Mouse (Mus musculus) MEL (cell line): Measurements from ENCODE around the gene Tulp1. TPM values are rescaled to one million over a fixed set of nuclear protein-coding genes. Genes with fewer than 3 reads are reported as not detected.
"Not testable (repeated sequence)": the region's sequence is repeated elsewhere in the genome, so short reads cannot be mapped to it uniquely, and the experiment has no call there.

Experiments used
- DNase-seq: peaks from one replicate; pipeline ENCODE4 v3.0.0; 2011; ENCODE audit warnings: low read depth, low spot score
- H3K27ac ChIP-seq: 2 replicates; pipeline ENCODE4 v1.5.1; 2012; ENCODE audit warnings: low read depth, mild to moderate bottlenecking, control low read depth, low read length, moderate library complexity; ENCODE audit not compliant: control insufficient read depth
- H3K27me3 ChIP-seq, 2 experiments: fragments of 150-350 bp in 1 of 2; sonication (generic) in 1 of 2; 2 replicates each; pipeline ENCODE4 v1.6.1; 2012; ENCODE audit warnings: low read length in 2 of 2, mild to moderate bottlenecking in 2 of 2, improper control_type of control experiment in 1 of 2, moderate library complexity in 1 of 2; ENCODE audit not compliant: insufficient read depth in 2 of 2, control insufficient read depth in 1 of 2
- H3K36me3 ChIP-seq, 2 experiments: 2 replicates each; pipeline ENCODE4 v1.6.1; 2012 to 2014; ENCODE audit warnings: low read length in 2 of 2, improper control_type of control experiment in 1 of 2, inconsistent platforms in 1 of 2, mild to moderate bottlenecking in 1 of 2; ENCODE audit not compliant: insufficient read depth in 2 of 2, control insufficient read depth in 1 of 2
- H3K4me1 ChIP-seq, 2 experiments: fragments of 150-350 bp in 1 of 2; sonication (generic) in 1 of 2; 2 replicates each; pipeline ENCODE4 v1.6.1; 2012; ENCODE audit warnings: low read length in 2 of 2, improper control_type of control experiment in 1 of 2, mild to moderate bottlenecking in 1 of 2; ENCODE audit not compliant: insufficient read depth in 2 of 2, control insufficient read depth in 1 of 2
- H3K4me3 ChIP-seq, 2 experiments: fragments of 150-350 bp in 1 of 2; sonication (generic) in 1 of 2; 2 replicates each; pipeline ENCODE4 v1.5.1; 2012; ENCODE audit warnings: low read depth in 2 of 2, low read length in 2 of 2, mild to moderate bottlenecking in 2 of 2, moderate library complexity in 2 of 2, control low read depth in 1 of 2, improper control_type of control experiment in 1 of 2; ENCODE audit not compliant: control insufficient read depth in 1 of 2, insufficient read depth in 1 of 2
- H3K79me2 ChIP-seq: 2 replicates; pipeline ENCODE4 v1.6.1; 2012; ENCODE audit warnings: mild to moderate bottlenecking, low read length, moderate library complexity; ENCODE audit not compliant: control insufficient read depth, poor library complexity, insufficient read depth
- H3K9ac ChIP-seq: 2 replicates; pipeline ENCODE4 v1.6.1; 2012; ENCODE audit warnings: low read depth, mild to moderate bottlenecking, control low read depth, low read length, moderate library complexity; ENCODE audit not compliant: control insufficient read depth, poor library complexity, severe bottlenecking
- H3K9me3 ChIP-seq: fragments of 150-350 bp; sonication (generic); replicated peaks from 2 replicates; pipeline ENCODE4 v1.6.1; 2012; ENCODE audit warnings: mild to moderate bottlenecking, low read length, improper control_type of control experiment, moderate library complexity; ENCODE audit not compliant: insufficient read depth
- CHD2 ChIP-seq: IDR thresholded peaks from 2 replicates; pipeline ENCODE4 v1.6.1; 2011; ENCODE audit warnings: low read length, improper control_type of control experiment
- ETS1 ChIP-seq: IDR thresholded peaks from 2 replicates; pipeline ENCODE4 v1.6.1; 2012; ENCODE audit warnings: low read depth, mild to moderate bottlenecking, inconsistent platforms, low read length, improper control_type of control experiment, moderate library complexity
- GATA1 ChIP-seq: IDR thresholded peaks from 2 replicates; pipeline ENCODE4 v1.6.1; 2011; ENCODE audit warnings: low read depth, low read length, improper control_type of control experiment
- HCFC1 ChIP-seq: IDR thresholded peaks from 2 replicates; pipeline ENCODE4 v1.6.1; 2012; ENCODE audit warnings: low read depth, mild to moderate bottlenecking, inconsistent platforms, low read length, improper control_type of control experiment, moderate library complexity
- JUND ChIP-seq: IDR thresholded peaks from 2 replicates; pipeline ENCODE4 v1.6.1; 2011; ENCODE audit warnings: low read depth, mild to moderate bottlenecking, improper control_type of control experiment, low read length
- KAT2A ChIP-seq: conservative IDR thresholded peaks from 2 replicates; pipeline ENCODE4 v1.6.1; 2012; ENCODE audit warnings: low read depth, low read length, improper control_type of control experiment, inconsistent platforms
- MAX ChIP-seq: IDR thresholded peaks from 2 replicates; pipeline ENCODE4 v1.6.1; 2011; ENCODE audit warnings: low read length, improper control_type of control experiment
- MXI1 ChIP-seq: IDR thresholded peaks from 2 replicates; pipeline ENCODE4 v1.6.1; 2011; ENCODE audit warnings: mild to moderate bottlenecking, low read depth, low read length, improper control_type of control experiment
- MYB ChIP-seq: IDR thresholded peaks from 2 replicates; pipeline ENCODE4 v1.6.1; 2011; ENCODE audit warnings: mild to moderate bottlenecking, low read depth, low read length, improper control_type of control experiment
- NELFE ChIP-seq: IDR thresholded peaks from 2 replicates; pipeline ENCODE4 v1.6.1; 2011; ENCODE audit warnings: low read depth, low read length, improper control_type of control experiment
- NRF1 ChIP-seq: IDR thresholded peaks from 2 replicates; pipeline ENCODE4 v1.6.1; 2014; ENCODE audit warnings: low read depth, mild to moderate bottlenecking, inconsistent platforms, low read length, improper control_type of control experiment, moderate library complexity; ENCODE audit not compliant: poor library complexity, insufficient read depth, severe bottlenecking
- POLR2AphosphoS2 ChIP-seq: IDR thresholded peaks from 2 replicates; pipeline ENCODE4 v1.6.1; 2011; ENCODE audit warnings: low read length, improper control_type of control experiment
- RAD21 ChIP-seq: IDR thresholded peaks from 2 replicates; pipeline ENCODE4 v1.6.1; 2011; ENCODE audit warnings: mild to moderate bottlenecking, low read depth, low read length, improper control_type of control experiment
- TAL1 ChIP-seq: IDR thresholded peaks from 2 replicates; pipeline ENCODE4 v1.6.1; 2012; ENCODE audit warnings: mild to moderate bottlenecking, inconsistent platforms, low read length, moderate library complexity, mixed read lengths
- USF1 ChIP-seq: IDR thresholded peaks from 2 replicates; pipeline ENCODE4 v1.6.1; 2014; ENCODE audit warnings: low read depth, mild to moderate bottlenecking, inconsistent platforms, low read length, improper control_type of control experiment, moderate library complexity
- polyA plus RNA-seq, 2 experiments: library from polyadenylated mRNA; stranded (reverse) in 1 of 2; unstranded in 1 of 2; fragments of >175 nt in 1 of 2; fragments of >200 nt in 1 of 2; gene quantifications; 2 replicates each; pipeline versions ENCODE4 v1.2.1 to v1.2.4; 2012; ENCODE audit warnings: low replicate concordance in 2 of 2, low read depth in 1 of 2; ENCODE audit not compliant: insufficient read length in 2 of 2, insufficient read depth in 1 of 2, missing spikeins in 1 of 2
- total RNA-seq: library from RNA; depleted of rRNA; stranded (reverse); fragments of 300-350 nt; gene quantifications from 2 replicates; pipeline ENCODE4 v1.2.3, GENCODE M21; 2012

Tulp1 gene
- total and polyA plus RNA-seq, 3 experiments, result 0.23 to 2.4 TPM; not detected in 1

GRCm38 (mm10) chr17:28361921-28362652 is 2.9 kb downstream of the Tulp1 start (continued):
- no peak for TF ChIP-seq RAD21
- TF ChIP-seq TAL1, result no peak
- no peak for TF ChIP-seq MXI1
- TF ChIP-seq HCFC1, result peak; percentile 36; the same call in 1 of the 2 replicates
- no peak for TF ChIP-seq MAX
- no peak for TF ChIP-seq ETS1
- TF ChIP-seq KAT2A, result no peak
- no peak for TF ChIP-seq POLR2AphosphoS2
- TF ChIP-seq NELFE, result no peak; the same call in 1 of the 2 replicates
- no peak for TF ChIP-seq JUND
- 0 out of 2 replicates have a peak, but pooled peaks have one; percentile 51 for TF ChIP-seq GATA1
- TF ChIP-seq CHD2, result no peak
- no peak for TF ChIP-seq MYB
- TF ChIP-seq, all 39 proteins: peak for 8

GRCm38 (mm10) chr17:28360531-28361277 is 4.3 kb downstream of the Tulp1 start:
- no peak for DNase-seq
- TF ChIP-seq NRF1 (no peak), USF1 (no peak), JUND (no peak)
- Histone ChIP-seq H3K27ac (no peak overlapping the region), H3K79me2 (no peaks in the 10 kb centered on the region), H3K36me3 (peaks cover 0 to 4% of the 10 kb centered on the region in 2 experiments; a peak in 2 of 4 replicates), H3K9me3 (no peaks in the 10 kb centered on the region), H3K4me3 (no peak overlapping the region), H3K9ac (no peak overlapping the region), H3K4me1 (peaks cover 0 to 11% of the 10 kb centered on the region in 2 experiments; a peak in 2 of 4 replicates), H3K27me3 (no peaks in the 10 kb centered on the region)

GRCm38 (mm10) chr17:28358576-28359261 is 6.3 kb downstream of the Tulp1 start:
- not testable (repeated sequence) for H3K36me3 ChIP-seq, H3K79me2 ChIP-seq, H3K9me3 ChIP-seq, H3K4me3 ChIP-seq, H3K27me3 ChIP-seq, H3K9ac ChIP-seq, H3K27ac ChIP-seq, DNase-seq
- peaks cover 0 to 11% of the 10 kb centered on the region in 2 experiments; a peak in 2 of 4 replicates for H3K4me1 ChIP-seq
